8 mouse cellular contexts compared by ENCODE assay signal in the genomic region with DNA sequence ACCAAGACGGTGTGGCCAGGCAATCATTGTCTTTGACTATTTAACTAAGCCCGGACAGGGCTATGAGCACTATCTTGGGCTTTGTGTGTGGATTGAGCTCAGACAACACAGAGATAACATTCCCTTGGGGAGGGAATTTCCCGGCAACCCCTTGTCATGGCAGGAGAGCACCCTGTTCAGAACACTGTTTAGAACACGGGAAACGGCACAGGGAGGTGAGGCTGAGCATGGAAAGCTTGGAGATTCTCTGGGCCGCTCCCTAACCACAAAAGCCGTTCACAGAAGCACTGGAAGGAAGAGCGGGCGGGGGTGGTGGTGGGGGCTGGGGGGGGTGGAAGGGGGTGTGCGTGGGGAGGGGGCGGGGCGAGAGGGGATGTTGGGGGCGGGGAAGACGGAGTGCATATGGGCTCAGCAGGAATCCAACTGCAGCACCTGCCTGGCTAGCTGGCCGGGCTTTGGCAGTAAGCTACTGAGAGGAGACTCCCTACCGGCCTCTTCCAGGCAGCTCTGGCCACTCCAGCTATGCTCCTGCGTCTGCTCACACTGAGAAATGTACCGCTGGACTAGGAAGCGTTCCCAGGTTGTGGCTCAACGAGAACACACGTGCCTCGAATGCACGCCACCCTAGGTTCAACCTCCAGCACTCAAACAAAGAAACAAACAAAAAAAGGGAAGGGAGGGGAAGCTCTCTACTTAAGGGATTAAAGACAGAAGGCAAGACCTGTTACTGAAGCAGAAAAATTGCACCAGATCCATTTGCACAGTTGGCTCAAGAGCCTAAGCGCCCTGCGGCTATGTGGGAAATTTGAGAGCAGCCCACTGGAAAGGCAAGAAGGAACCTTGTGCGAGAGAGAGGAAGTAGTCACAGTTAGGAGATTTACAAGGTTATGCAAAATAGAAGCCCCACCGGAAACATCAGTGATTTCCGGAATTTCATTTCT. TPM values are rescaled to one million over a fixed set of nuclear protein-coding genes. Genes with fewer than 3 reads are reported as not detected.
DNase-seq lines count a peak whose midpoint lies in the region; ATAC-seq lines count a peak whose summit lies in the region.

No protein-coding gene starts in this region.

- no peaks in the 10 kb centered on the region for H3K4me1 ChIP-seq in embryonic facial prominence, embryonic 11.5 days (ENCODE audit: control insufficient read depth, insufficient read depth, low read length)
- peaks cover 9% of the 10 kb centered on the region for H3K4me1 ChIP-seq in heart, embryonic 16.5 days (ENCODE audit: control insufficient read depth, insufficient read depth, low read length)
- H3K4me1 ChIP-seq in megakaryocyte, embryonic 14.5 days, result peaks cover 15% of the 10 kb centered on the region
- no peaks in the 10 kb centered on the region for H3K4me1 ChIP-seq in stomach, embryonic 16.5 days (ENCODE audit: control insufficient read depth, insufficient read depth, low read length)

- no peaks in the 10 kb centered on the region for H3K36me3 ChIP-seq in embryonic facial prominence, embryonic 11.5 days (replicated peaks; ENCODE audit: control insufficient read depth, insufficient read depth, low read depth, low read length)
- H3K36me3 ChIP-seq in heart, embryonic 16.5 days (ENCODE audit: control insufficient read depth, insufficient read depth), result no peaks in the 10 kb centered on the region
- H3K36me3 ChIP-seq in megakaryocyte, embryonic 14.5 days (replicated peaks; ENCODE audit: low read length), result no peaks in the 10 kb centered on the region
- H3K36me3 ChIP-seq in stomach, embryonic 16.5 days (ENCODE audit: control insufficient read depth, insufficient read depth, low read length), result no peaks in the 10 kb centered on the region

- DNase-seq in CD4-positive helper T cell, adult 2 months (ENCODE audit: low read depth, low spot score), result peak; percentile 69
- DNase-seq in T-cell, adult 2 months (ENCODE audit: low spot score), result peak; percentile 43
- peak; percentile 83 for DNase-seq in embryonic facial prominence, embryonic 11.5 days (ENCODE audit: low spot score)
- DNase-seq in kidney, postnatal 25 days, result peak; percentile 44 to 69
- DNase-seq in ovary, adult 18-20 months (ENCODE audit: low spot score), result no peak

- H3K9ac ChIP-seq in embryonic facial prominence, embryonic 11.5 days (replicated peaks; ENCODE audit: low read length), result peak overlapping the region; percentile 52
- H3K9ac ChIP-seq in heart, embryonic 16.5 days (ENCODE audit: low read length), result peak overlapping the region; percentile 52
- peak overlapping the region; percentile 55 for H3K9ac ChIP-seq in stomach, embryonic 16.5 days (ENCODE audit: low read length)

- no peaks in the 10 kb centered on the region for H3K9me3 ChIP-seq in embryonic facial prominence, embryonic 11.5 days (replicated peaks; ENCODE audit: control insufficient read depth, low read length)
- H3K9me3 ChIP-seq in heart, embryonic 16.5 days (replicated peaks; ENCODE audit: control insufficient read depth, low read length), result no peaks in the 10 kb centered on the region
- H3K9me3 ChIP-seq in megakaryocyte, embryonic 14.5 days, result peaks cover 4% of the 10 kb centered on the region; the same call in 1 of the 2 replicates
- H3K9me3 ChIP-seq in stomach, embryonic 16.5 days (replicated peaks; ENCODE audit: control insufficient read depth, low read length), result no peaks in the 10 kb centered on the region

- no peak overlapping the region for H3K4me3 ChIP-seq in embryonic facial prominence, embryonic 11.5 days (ENCODE audit: low read depth, low read length)
- peak overlapping the region; percentile 37 for H3K4me3 ChIP-seq in heart, embryonic 16.5 days (ENCODE audit: low read length)
- H3K4me3 ChIP-seq in megakaryocyte, embryonic 14.5 days (replicated peaks), result peak overlapping the region; percentile 82
- H3K4me3 ChIP-seq in stomach, embryonic 16.5 days (replicated peaks; ENCODE audit: low read length), result peak overlapping the region; percentile 28

- 16% methylated on average over 24 of the region's 28 CpGs for WGBS in embryonic facial prominence, embryonic 11.5 days
- WGBS in heart, embryonic 16.5 days, result 12% methylated on average over 28 of the region's 28 CpGs
- WGBS in stomach, embryonic 16.5 days, result 11% methylated on average over 28 of the region's 28 CpGs

- ATAC-seq in embryonic facial prominence, embryonic 11.5 days (replicated peaks; ENCODE audit: insufficient number of reproducible peaks, low FRiP score, low TSS enrichment, low read depth), result peak; percentile 82
- ATAC-seq in heart, embryonic 16.5 days (replicated peaks; ENCODE audit: extremely low read depth, insufficient read depth, low FRiP score), result peak; percentile 59
- peak; percentile 65 for ATAC-seq in stomach, embryonic 16.5 days (ENCODE audit: insufficient read depth, low FRiP score)

- no peaks in the 10 kb centered on the region for H3K27me3 ChIP-seq in embryonic facial prominence, embryonic 11.5 days (ENCODE audit: control insufficient read depth, insufficient read depth, low read length)
- no peaks in the 10 kb centered on the region for H3K27me3 ChIP-seq in heart, embryonic 16.5 days (ENCODE audit: control insufficient read depth, insufficient read depth, low read length)
- H3K27me3 ChIP-seq in megakaryocyte, embryonic 14.5 days (replicated peaks), result peaks cover 1% of the 10 kb centered on the region
- no peaks in the 10 kb centered on the region; the same call in 1 of the 2 replicates for H3K27me3 ChIP-seq in stomach, embryonic 16.5 days (ENCODE audit: control insufficient read depth, insufficient read depth, low read length)

- peak overlapping the region; percentile 1; the same call in 1 of the 2 replicates for H3K27ac ChIP-seq in embryonic facial prominence, embryonic 11.5 days (replicated peaks; ENCODE audit: low read depth, low read length)
- peak overlapping the region; percentile 67 for H3K27ac ChIP-seq in heart, embryonic 16.5 days (ENCODE audit: low read length)
- H3K27ac ChIP-seq in stomach, embryonic 16.5 days (ENCODE audit: low read length), result peak overlapping the region; percentile 29; the same call in 1 of the 2 replicates

- H3K4me2 ChIP-seq in embryonic facial prominence, embryonic 11.5 days (ENCODE audit: low read depth, low read length), result peak overlapping the region; percentile 36
- H3K4me2 ChIP-seq in heart, embryonic 16.5 days (ENCODE audit: low read depth, low read length), result peak overlapping the region; percentile 69
- H3K4me2 ChIP-seq in stomach, embryonic 16.5 days (ENCODE audit: low read depth, low read length), result peak overlapping the region; percentile 53

RNA-seq across cellular contexts. Expression of gene Nrde2, which starts 8.7 kb away (rescaled TPM):
- 11.0 and 11.5 TPM in 2 replicates for polyA plus RNA-seq in embryonic facial prominence, embryonic 11.5 days (2014; fragmentation: Nextera tagmentation; extraction: Ambion mirVana)
- 8.6 and 9.8 TPM in 2 replicates for polyA plus RNA-seq in heart, embryonic 16.5 days (2015; fragmentation: Nextera tagmentation; extraction: Ambion mirVana)
- 1.5 and 4.5 TPM in 2 replicates for polyA plus RNA-seq in megakaryocyte, embryonic 14.5 days (2012; ENCODE audit: insufficient read depth, low replicate concordance)
- 9.2 and 11.1 TPM in 2 replicates for polyA plus RNA-seq in stomach, embryonic 16.5 days (2015; fragmentation: Nextera tagmentation; extraction: Ambion mirVana)

RNA-seq across cellular contexts. Expression of gene Calm1, which starts 31.0 kb away (rescaled TPM):
- polyA plus RNA-seq in embryonic facial prominence, embryonic 11.5 days (2014; fragmentation: Nextera tagmentation; extraction: Ambion mirVana), result 1,151 and 1,182 TPM in 2 replicates
- 756 and 762 TPM in 2 replicates for polyA plus RNA-seq in heart, embryonic 16.5 days (2015; fragmentation: Nextera tagmentation; extraction: Ambion mirVana)
- 932 and 1,228 TPM in 2 replicates for polyA plus RNA-seq in megakaryocyte, embryonic 14.5 days (2012; ENCODE audit: insufficient read depth, low replicate concordance)
- 1,641 and 1,693 TPM in 2 replicates for polyA plus RNA-seq in stomach, embryonic 16.5 days (2015; fragmentation: Nextera tagmentation; extraction: Ambion mirVana)

RNA-seq across cellular contexts. Expression of gene Psmc1, which starts 58.2 kb away (rescaled TPM):
- polyA plus RNA-seq in embryonic facial prominence, embryonic 11.5 days (2014; fragmentation: Nextera tagmentation; extraction: Ambion mirVana), result 433 and 457 TPM in 2 replicates
- 197 and 220 TPM in 2 replicates for polyA plus RNA-seq in heart, embryonic 16.5 days (2015; fragmentation: Nextera tagmentation; extraction: Ambion mirVana)
- 14.0 TPM in 1 of 2 replicates, not detected in the other for polyA plus RNA-seq in megakaryocyte, embryonic 14.5 days (2012; ENCODE audit: insufficient read depth, low replicate concordance)
- 237 and 242 TPM in 2 replicates for polyA plus RNA-seq in stomach, embryonic 16.5 days (2015; fragmentation: Nextera tagmentation; extraction: Ambion mirVana)

Comparison
In these comparisons a context has a peak if more than half of its experiments do, and no peak if none do; other contexts are left out.
1. H3K27ac ChIP-seq: peak in every context shown above with its lines; median percentile 67 in heart, embryonic 16.5 days; 29 in stomach, embryonic 16.5 days; 1 in embryonic facial prominence, embryonic 11.5 days.
2. RNA of gene Psmc1, which starts 58.2 kb away (polyA plus RNA-seq): 433 to 457 TPM in embryonic facial prominence, embryonic 11.5 days, 237 to 242 TPM in stomach, embryonic 16.5 days and 197 to 220 TPM in heart, embryonic 16.5 days; 14.0 TPM in megakaryocyte, embryonic 14.5 days; every median in the first group is over 10 times any median in the second.
3. Peak in every context shown above with its lines, with median percentiles within 50 percentile points of each other: ATAC-seq, H3K4me2 ChIP-seq and H3K9ac ChIP-seq.